Mouse (Mus musculus) C2C12 (cell line): ENCODE measurements at regions not wholly inside any gene's neighbourhood (a gene's known extent, or its start where the extent isn't known, plus 50 kb on each side); places are given as distances from the start of the nearest gene placed in this dataset.

ENCODE experiments used
- H3K27me3 ChIP-seq: one replicate; pipeline ENCODE4 v1.6.1; 2011; ENCODE audit not compliant: control insufficient read depth, insufficient read depth, insufficient read length
- H3K36me3 ChIP-seq: one replicate; pipeline ENCODE4 v1.6.1; 2011; ENCODE audit not compliant: control insufficient read depth, insufficient read depth
- H3K4me3 ChIP-seq: one replicate; pipeline ENCODE4 v1.5.1; 2011; ENCODE audit warnings: mild to moderate bottlenecking, control low read depth; ENCODE audit not compliant: poor library complexity, insufficient read depth, severe bottlenecking
- H3K79me2 ChIP-seq: one replicate; pipeline ENCODE4 v1.6.1; 2011; ENCODE audit not compliant: control insufficient read depth, insufficient read depth
- H3K79me3 ChIP-seq: one replicate; pipeline ENCODE4 v1.6.1; 2011; ENCODE audit warnings: low read depth, control low read depth
- H3ac ChIP-seq: one replicate; pipeline ENCODE3; 2011; ENCODE audit warnings: low read depth; ENCODE audit not compliant: control insufficient read depth, insufficient read length
- CEBPB ChIP-seq: IDR thresholded peaks from one replicate; pipeline ENCODE4 v1.6.1; 2011; ENCODE audit warnings: low read depth, mild to moderate bottlenecking, control low read depth, moderate library complexity
- CTCF ChIP-seq: IDR thresholded peaks from one replicate; pipeline ENCODE4 v1.5.1; 2011; ENCODE audit not compliant: control insufficient read depth, insufficient read depth, insufficient read length
- FOSL1 ChIP-seq: IDR thresholded peaks from one replicate; pipeline ENCODE4 v1.8.0; 2011; ENCODE audit warnings: mild to moderate bottlenecking, low read length; ENCODE audit not compliant: poor library complexity, insufficient read depth, severe bottlenecking
- MAX ChIP-seq: IDR thresholded peaks from one replicate; pipeline ENCODE4 v1.6.1; 2011; ENCODE audit warnings: mild to moderate bottlenecking, control low read depth
- MYOD1 ChIP-seq: IDR thresholded peaks from one replicate; pipeline ENCODE4 v1.6.1; 2011; ENCODE audit warnings: low read depth; ENCODE audit not compliant: control insufficient read depth, insufficient read length
- MYOG ChIP-seq: IDR thresholded peaks from one replicate; pipeline ENCODE4 v1.6.1; 2011; ENCODE audit not compliant: control insufficient read depth, insufficient read length; ENCODE audit errors: extremely low read depth
- USF1 ChIP-seq: IDR thresholded peaks from one replicate; pipeline ENCODE4 v1.6.1; 2011; ENCODE audit warnings: low read depth, mild to moderate bottlenecking, control low read depth, moderate library complexity

DNA sequence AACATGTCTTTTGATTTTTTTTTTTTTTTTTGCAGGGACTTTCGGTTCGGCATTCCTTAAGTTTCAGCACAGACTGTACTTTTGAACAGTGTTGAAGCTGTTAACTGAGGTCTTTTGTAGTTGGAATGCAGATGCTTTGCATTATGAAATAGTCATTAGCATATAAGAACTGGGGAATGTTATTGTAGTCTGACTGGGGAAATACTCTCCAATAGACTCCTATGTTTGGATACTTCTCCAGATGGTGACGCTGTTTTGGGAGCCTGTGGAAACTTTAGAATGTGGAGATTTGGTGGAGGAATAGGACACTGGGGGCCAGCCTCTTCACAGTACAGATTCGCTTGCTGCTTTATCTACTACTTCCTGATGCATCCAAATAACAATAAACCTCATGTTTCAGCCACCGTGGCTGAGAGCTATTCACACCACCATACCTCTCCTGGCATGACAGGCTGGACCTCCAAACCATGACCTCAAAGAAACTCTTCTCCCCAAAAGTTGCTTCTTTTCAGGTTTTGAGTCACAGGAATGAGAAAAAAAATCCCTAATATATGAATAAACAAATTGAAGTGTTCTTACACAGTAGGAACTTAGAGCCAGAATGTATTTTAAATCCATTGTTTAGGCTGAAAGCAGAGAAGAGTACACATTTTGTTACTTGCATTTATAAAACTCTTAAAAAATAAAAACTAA is 252.9 kb downstream of the Gm21750 start:
- H3K79me2 ChIP-seq: no peaks in the 10 kb centered on the region
- H3K79me3 ChIP-seq: no peaks in the 10 kb centered on the region
- H3K27me3 ChIP-seq: no peaks in the 10 kb centered on the region
- H3K36me3 ChIP-seq: no peaks in the 10 kb centered on the region
- no peak overlapping the region for H3K4me3 ChIP-seq
- TF ChIP-seq MYOG (no peak), FOSL1 (no peak), MYOD1 (no peak)
- no peak overlapping the region for H3ac ChIP-seq

DNA sequence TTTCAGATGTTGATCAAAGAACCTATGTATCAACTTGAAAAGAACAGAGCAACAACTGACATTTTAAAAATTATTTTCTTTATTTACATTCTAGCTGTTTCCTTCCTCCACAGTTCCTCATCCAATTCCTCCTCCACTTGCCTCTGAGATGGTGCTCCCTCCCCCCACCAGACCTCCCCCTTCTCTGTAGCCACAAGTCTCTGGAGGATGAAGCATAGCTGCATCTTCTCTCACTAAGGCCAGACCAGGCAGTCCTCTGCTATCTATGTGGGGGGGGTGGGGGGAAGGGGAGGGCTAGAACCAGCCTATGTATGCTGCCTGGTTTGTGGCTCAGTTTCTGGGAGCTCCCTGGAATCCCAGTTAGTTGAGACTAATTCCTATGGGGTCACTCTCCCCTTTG is 255.0 kb downstream of the Gm21750 start:
- Histone ChIP-seq H3K27me3 (no peaks in the 10 kb centered on the region), H3ac (no peak overlapping the region), H3K36me3 (no peaks in the 10 kb centered on the region), H3K79me2 (no peaks in the 10 kb centered on the region), H3K4me3 (no peak overlapping the region), H3K79me3 (no peaks in the 10 kb centered on the region)
- TF ChIP-seq MYOG: no peak
- TF ChIP-seq USF1: no peak
- TF ChIP-seq CEBPB: no peak
- no peak for TF ChIP-seq MAX
- TF ChIP-seq CTCF: no peak

- no peak overlapping the region for H3ac ChIP-seq
- TF ChIP-seq CTCF (no peak), CEBPB (no peak), MYOD1 (no peak), FOSL1 (no peak), MYOG (no peak), MAX (no peak), USF1 (no peak)
- no peaks in the 10 kb centered on the region for H3K79me2 ChIP-seq
- no peaks in the 10 kb centered on the region for H3K36me3 ChIP-seq
- H3K4me3 ChIP-seq: no peak overlapping the region
- H3K79me3 ChIP-seq: no peaks in the 10 kb centered on the region
- no peaks in the 10 kb centered on the region for H3K27me3 ChIP-seq
These were observed 270.1 kb downstream of the Gm21750 start for GRCm38 (mm10) chr14:73931095-73931494.

GRCm38 (mm10) chr14:73947316-73947715 is 286.3 kb downstream of the Gm21750 start:
- no peaks in the 10 kb centered on the region for H3K79me3 ChIP-seq
- H3K27me3 ChIP-seq: no peaks in the 10 kb centered on the region
- no peak overlapping the region for H3K4me3 ChIP-seq
- H3K36me3 ChIP-seq: no peaks in the 10 kb centered on the region
- no peaks in the 10 kb centered on the region for H3K79me2 ChIP-seq
- TF ChIP-seq CTCF (no peak), USF1 (no peak), MYOG (no peak), MYOD1 (no peak), FOSL1 (no peak), CEBPB (no peak), MAX (no peak)
- H3ac ChIP-seq: no peak overlapping the region

- Histone ChIP-seq H3K27me3 (no peaks in the 10 kb centered on the region), H3K79me2 (no peaks in the 10 kb centered on the region), H3K4me3 (no peak overlapping the region), H3K79me3 (no peaks in the 10 kb centered on the region), H3K36me3 (no peaks in the 10 kb centered on the region), H3ac (no peak overlapping the region)
- TF ChIP-seq CTCF: no peak
- no peak for TF ChIP-seq MYOD1
These were observed 291.5 kb downstream of the Gm21750 start for GRCm38 (mm10) chr14:73952511-73952910.

- no peak overlapping the region for H3ac ChIP-seq
- no peaks in the 10 kb centered on the region for H3K79me2 ChIP-seq
- H3K27me3 ChIP-seq: no peaks in the 10 kb centered on the region
- no peaks in the 10 kb centered on the region for H3K36me3 ChIP-seq
- H3K4me3 ChIP-seq: no peak overlapping the region
- H3K79me3 ChIP-seq: no peaks in the 10 kb centered on the region
- TF ChIP-seq USF1 (no peak), FOSL1 (no peak), MYOD1 (no peak), CEBPB (no peak), MYOG (no peak), CTCF (no peak), MAX (no peak)
These were observed 317.7 kb downstream of the Gm21750 start for GRCm38 (mm10) chr14:73978694-73979093.
